Mouse (Mus musculus) liver, embryonic 18 days (tissue): ENCODE data around the gene E330014E10Rik. TPM values are rescaled to one million over a fixed set of nuclear protein-coding genes. Genes with fewer than 3 reads are reported as not detected.

Experiments used
- polyA plus RNA-seq: library from polyadenylated mRNA; depleted of rRNA; stranded (reverse); fragments of >200 nt; gene quantifications from 2 replicates; pipeline ENCODE4 v1.2.3, GENCODE M21; 2012; rRNA removed

The E330014E10Rik gene
- polyA plus RNA-seq: not detected in 2 replicates

DNA sequence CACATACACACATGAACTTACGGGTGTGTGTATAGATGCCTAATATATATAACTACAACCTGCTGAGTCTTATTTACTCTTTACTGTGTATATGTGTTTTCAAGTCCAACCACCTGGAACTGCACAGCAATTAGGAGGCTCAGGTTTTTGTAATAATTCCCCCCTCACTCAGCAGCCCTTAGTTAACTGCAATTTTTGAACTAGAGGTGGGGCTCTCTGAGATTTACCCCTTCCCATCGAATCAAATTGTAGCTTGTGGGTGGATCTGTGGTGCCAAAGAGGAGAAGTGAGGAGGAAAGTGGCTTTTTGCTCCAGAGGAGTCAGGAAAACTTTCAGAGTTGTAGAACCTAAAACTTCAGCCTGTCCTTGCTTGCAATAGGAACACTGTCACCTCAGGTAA lies at the start of gene E330014E10Rik:
E330014E10Rik (plus strand) TSS at position 301 of the 400 bp plus-strand sequence.

DNA sequence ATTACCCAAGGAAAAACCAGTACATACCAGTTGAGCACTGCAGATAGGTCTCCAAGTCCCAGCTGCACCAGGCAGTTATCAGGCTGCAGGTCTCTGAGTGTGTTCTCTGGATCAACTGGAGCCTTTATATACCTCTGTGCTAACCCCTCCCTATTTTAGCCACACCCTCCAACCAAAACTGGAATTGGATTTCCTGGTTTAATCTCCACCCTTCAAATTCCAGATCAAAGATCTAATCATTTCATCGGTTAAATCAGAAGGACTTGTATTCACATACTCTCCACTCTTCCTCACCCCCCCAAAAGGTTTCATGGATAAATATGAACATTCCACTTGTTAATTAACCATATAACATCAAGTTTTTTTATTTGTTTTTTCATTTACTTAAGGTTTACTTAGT lies 39.7 kb upstream of the E330014E10Rik start, which contains the start of gene Gm7978:
Gm7978 (minus strand) TSS at position 101 of the 400 bp plus-strand sequence.

DNA sequence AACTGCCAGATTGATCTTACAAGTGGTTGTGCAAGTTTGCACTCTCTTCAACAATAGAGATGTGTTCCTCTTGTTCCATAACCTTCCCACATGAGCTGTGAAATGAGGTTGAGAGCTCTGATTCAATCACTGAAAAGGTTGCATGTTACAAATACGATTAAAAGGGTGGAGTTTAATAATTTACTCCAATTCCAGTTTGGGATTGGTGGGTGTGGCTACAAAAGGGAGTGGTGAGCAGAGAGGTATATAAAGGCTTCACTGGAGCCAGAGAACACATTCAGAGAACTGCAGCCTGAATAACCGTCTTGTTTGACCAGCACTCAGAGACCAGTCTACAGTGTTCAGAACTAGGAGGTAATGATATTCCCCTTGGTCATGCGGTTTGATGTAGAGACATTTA lies 34.1 kb upstream of the E330014E10Rik start, which contains the start of gene Gm7982:
Gm7982 (plus strand) TSS at position 301 of the 400 bp plus-strand sequence.

Other genes starting within 250 kb of the E330014E10Rik start
- not detected in 2 replicates for gene Gm7971, start 181.1 kb upstream of the E330014E10Rik start, polyA plus RNA-seq
- not detected in 2 replicates for gene Gm7978, start 39.8 kb upstream of the E330014E10Rik start, polyA plus RNA-seq
- gene Gm7982, start 34.0 kb upstream of the E330014E10Rik start, polyA plus RNA-seq: not detected in 2 replicates
- gene Cxcl13, start 181.0 kb downstream of the E330014E10Rik start, polyA plus RNA-seq: 0.07 and 0.11 TPM in 2 replicates